Mouse (Mus musculus): ENCODE data around the gene Il17rd. TPM values are rescaled to one million over a fixed set of nuclear protein-coding genes. Genes with fewer than 3 reads are reported as not detected.

Il17rd gene
- total and polyA plus RNA-seq, 3 experiments = 2.1 to 4.5 (median 3.2) TPM

- intact Hi-C loops (cut with DNase I) = no loop called here
- H3K9ac ChIP-seq (ENCODE audit: low read depth, low read length) = no peak overlapping the region
- no peaks in the 10 kb centered on the region for H3K36me3 ChIP-seq (ENCODE audit: control insufficient read depth, insufficient read depth, low read length)
- no peak for DNase-seq
- no peak overlapping the region for H3K4me3 ChIP-seq
- no peak overlapping the region for H3K27ac ChIP-seq
- no peaks in the 10 kb centered on the region; the same call in 1 of the 2 replicates for H3K79me2 ChIP-seq (replicated peaks; ENCODE audit: control insufficient read depth, insufficient read depth, low read length)
- no peak for TF ChIP-seq EP300 (IDR thresholded peaks at IDR 0.05; ENCODE audit: insufficient read depth, low read depth, low read length)
- TF ChIP-seq CTCF (IDR thresholded peaks at IDR 0.05) = peak; percentile 37
- H3K27me3 ChIP-seq (ENCODE audit: control insufficient read depth, insufficient read depth, low read length) = no peaks in the 10 kb centered on the region
- H3K4me1 ChIP-seq (ENCODE audit: control insufficient read depth, insufficient read depth, low read length) = peaks cover 2% of the 10 kb centered on the region
- 25% methylated on average over 13 of the region's 13 CpGs for WGBS
Observed at GRCm38 (mm10) chr14:27058535-27059223, 19.9 kb downstream of the Il17rd start.

DNA sequence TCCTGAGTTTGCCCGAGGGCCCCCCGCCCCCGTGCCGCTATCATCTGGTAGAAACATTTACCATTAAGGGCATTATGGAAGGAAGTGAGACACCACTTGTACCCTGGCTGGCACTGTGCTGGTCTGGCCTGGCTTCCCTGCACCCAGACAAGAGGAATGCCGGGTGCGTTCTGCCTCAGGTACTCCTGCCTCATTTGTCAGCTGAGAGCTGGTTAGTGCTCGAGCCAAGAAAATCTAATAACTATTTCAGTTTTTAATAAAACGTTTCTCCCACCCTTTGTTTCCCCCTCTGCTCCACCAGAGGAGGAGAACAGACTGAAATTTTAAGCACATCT, 20.4 kb downstream of the Il17rd start:
- intact Hi-C loops (cut with DNase I) = no loop called here
- Histone ChIP-seq H3K4me3 (no peak overlapping the region), H3K27me3 (ENCODE audit: control insufficient read depth, insufficient read depth, low read length) (no peaks in the 10 kb centered on the region), H3K36me3 (ENCODE audit: control insufficient read depth, insufficient read depth, low read length) (no peaks in the 10 kb centered on the region), H3K9ac (ENCODE audit: low read depth, low read length) (no peak overlapping the region), H3K4me1 (ENCODE audit: control insufficient read depth, insufficient read depth, low read length) (peaks cover 2% of the 10 kb centered on the region), H3K27ac (no peak overlapping the region), H3K79me2 (replicated peaks; ENCODE audit: control insufficient read depth, insufficient read depth, low read length) (no peaks in the 10 kb centered on the region; the same call in 1 of the 2 replicates)
- TF ChIP-seq CTCF (IDR thresholded peaks at IDR 0.05) = no peak
- TF ChIP-seq EP300 (IDR thresholded peaks at IDR 0.05; ENCODE audit: insufficient read depth, low read depth, low read length) = no peak
- no peak for TF ChIP-seq POLR2A (IDR thresholded peaks at IDR 0.05; ENCODE audit: insufficient read depth, low read depth, low read length)
- DNase-seq = no peak
- WGBS = 10% methylated on average over 8 of the region's 8 CpGs

DNA sequence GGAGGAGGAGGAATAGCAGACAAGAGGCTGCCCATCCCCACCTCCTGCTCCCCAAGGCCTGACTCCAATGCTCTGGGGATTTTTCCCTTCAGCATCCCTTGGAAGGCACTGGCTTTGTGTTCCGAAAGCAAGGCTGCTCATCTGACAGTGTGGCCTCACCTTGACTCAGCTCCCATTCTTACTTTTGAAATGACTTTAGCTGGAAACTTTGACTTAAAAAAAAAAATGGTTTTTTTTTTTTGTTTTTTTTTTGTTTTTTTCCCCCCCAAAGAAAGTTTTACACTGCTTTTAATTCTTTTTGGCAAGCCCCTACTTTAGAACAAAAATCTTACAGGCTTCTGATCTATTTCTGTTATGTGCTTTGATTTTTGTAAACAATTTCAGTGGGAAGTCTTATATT, 24.6 kb downstream of the Il17rd start:
- no peaks in the 10 kb centered on the region for H3K27me3 ChIP-seq (ENCODE audit: control insufficient read depth, insufficient read depth, low read length)
- WGBS = 85% methylated on average over 1 of the region's 1 CpGs
- H3K9ac ChIP-seq (ENCODE audit: low read depth, low read length) = no peak overlapping the region
- no peak overlapping the region for H3K27ac ChIP-seq
- H3K79me2 ChIP-seq (replicated peaks; ENCODE audit: control insufficient read depth, insufficient read depth, low read length) = no peaks in the 10 kb centered on the region
- H3K36me3 ChIP-seq (ENCODE audit: control insufficient read depth, insufficient read depth, low read length) = no peaks in the 10 kb centered on the region
- no peak overlapping the region for H3K4me3 ChIP-seq
- intact Hi-C loops (cut with DNase I) = no loop called here
- TF ChIP-seq POLR2A (IDR thresholded peaks at IDR 0.05; ENCODE audit: insufficient read depth, low read depth, low read length) (no peak), EP300 (IDR thresholded peaks at IDR 0.05; ENCODE audit: insufficient read depth, low read depth, low read length) (no peak), CTCF (IDR thresholded peaks at IDR 0.05) (no peak)
- peaks cover 11% of the 10 kb centered on the region for H3K4me1 ChIP-seq (ENCODE audit: control insufficient read depth, insufficient read depth, low read length)
- DNase-seq = no peak

DNA sequence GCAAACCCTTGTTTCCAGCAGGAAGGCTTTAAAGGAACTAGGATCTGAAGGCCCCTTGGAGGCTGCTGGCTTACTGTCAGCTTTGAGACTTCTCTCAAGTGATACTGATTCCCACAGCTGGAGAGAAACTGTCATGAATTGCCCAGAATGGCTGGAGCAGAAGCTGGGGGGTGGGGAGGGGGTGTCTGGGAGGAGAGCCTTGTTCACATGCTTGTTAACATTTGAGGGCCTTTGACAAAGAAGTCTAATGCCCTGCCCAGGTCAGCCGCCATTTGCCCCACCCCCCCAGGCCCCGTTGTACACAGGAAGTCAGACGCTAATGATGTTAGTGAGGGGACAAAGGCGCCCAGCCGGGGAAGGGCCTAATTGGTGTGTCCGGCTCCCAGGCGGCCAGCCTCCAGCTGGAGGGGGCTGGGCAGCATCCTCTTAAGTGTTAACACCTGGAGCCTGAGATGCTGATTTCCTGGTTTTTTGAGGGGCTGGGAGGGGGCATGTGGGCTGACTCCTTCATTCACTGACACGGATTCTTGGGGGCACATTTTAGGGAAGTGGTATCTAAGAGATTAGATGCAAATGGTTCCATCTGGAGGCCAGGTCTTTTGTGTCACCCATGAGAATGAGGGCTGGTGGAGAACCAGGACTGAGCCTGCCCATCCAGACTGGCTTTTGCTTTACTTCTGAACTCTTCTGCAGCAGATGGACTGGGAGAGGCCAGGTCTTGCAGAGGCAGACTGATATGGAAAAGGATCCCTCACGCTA, 27.6 kb downstream of the Il17rd start:
- Histone ChIP-seq H3K79me2 (replicated peaks; ENCODE audit: control insufficient read depth, insufficient read depth, low read length) (no peaks in the 10 kb centered on the region), H3K36me3 (ENCODE audit: control insufficient read depth, insufficient read depth, low read length) (no peaks in the 10 kb centered on the region), H3K9ac (ENCODE audit: low read depth, low read length) (no peak overlapping the region), H3K4me1 (ENCODE audit: control insufficient read depth, insufficient read depth, low read length) (peaks cover 16% of the 10 kb centered on the region), H3K27ac (peak overlapping the region; percentile 38), H3K27me3 (ENCODE audit: control insufficient read depth, insufficient read depth, low read length) (no peaks in the 10 kb centered on the region), H3K4me3 (no peak overlapping the region)
- intact Hi-C loops (cut with DNase I) = no loop called here
- WGBS = 35% methylated on average over 9 of the region's 9 CpGs
- DNase-seq = peak; percentile 45
- TF ChIP-seq POLR2A (IDR thresholded peaks at IDR 0.05; ENCODE audit: insufficient read depth, low read depth, low read length) = no peak
- no peak for TF ChIP-seq CTCF (IDR thresholded peaks at IDR 0.05)
- no peak for TF ChIP-seq EP300 (IDR thresholded peaks at IDR 0.05; ENCODE audit: insufficient read depth, low read depth, low read length)

DNA sequence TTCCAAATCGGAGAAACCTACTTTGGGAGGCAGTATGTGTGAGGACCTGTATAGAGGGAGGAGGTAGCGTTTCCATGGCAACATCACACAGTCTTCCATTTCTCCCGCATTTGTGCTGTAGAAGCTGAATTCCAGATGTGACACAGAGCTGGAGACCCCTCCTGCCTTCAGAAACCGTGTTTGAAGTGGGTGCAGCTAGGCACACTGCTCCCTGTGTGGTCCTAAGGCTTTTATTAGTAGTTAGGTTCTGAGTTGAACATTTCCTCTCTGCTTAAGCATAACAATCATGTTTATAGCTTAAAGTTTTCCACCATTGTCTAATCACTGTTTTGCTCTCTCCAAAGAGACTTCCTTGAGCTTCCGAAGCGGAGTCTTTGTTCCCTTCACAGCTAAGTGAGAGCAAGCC, 29.1 kb downstream of the Il17rd start:
- Histone ChIP-seq H3K27me3 (ENCODE audit: control insufficient read depth, insufficient read depth, low read length) (no peaks in the 10 kb centered on the region), H3K27ac (peak overlapping the region; percentile 58), H3K4me3 (no peak overlapping the region), H3K79me2 (replicated peaks; ENCODE audit: control insufficient read depth, insufficient read depth, low read length) (no peaks in the 10 kb centered on the region), H3K36me3 (ENCODE audit: control insufficient read depth, insufficient read depth, low read length) (no peaks in the 10 kb centered on the region), H3K4me1 (ENCODE audit: control insufficient read depth, insufficient read depth, low read length) (peaks cover 21% of the 10 kb centered on the region), H3K9ac (ENCODE audit: low read depth, low read length) (peak overlapping the region; percentile 11; the same call in 1 of the 2 replicates)
- 47% methylated on average over 6 of the region's 6 CpGs for WGBS
- intact Hi-C loops (cut with DNase I) = loop anchor here (2.0 kb wide), 1 partner anchor 23 kb away; no protein-coding TSS in a partner anchor
- DNase-seq = no peak
- TF ChIP-seq POLR2A (IDR thresholded peaks at IDR 0.05; ENCODE audit: insufficient read depth, low read depth, low read length) (no peak), CTCF (IDR thresholded peaks at IDR 0.05) (no peak)

All from heart, adult 2 months (tissue).